Mouse (Mus musculus) heart, postnatal 4 days (tissue): ENCODE data around the gene Slc38a7. TPM values are rescaled to one million over a fixed set of nuclear protein-coding genes. Genes with fewer than 3 reads are reported as not detected.
A peak's percentile ranks its signal among the peaks of the same experiment; 100 is the strongest.
"Not testable (repeated sequence)": the region's sequence is repeated elsewhere in the genome, so short reads cannot be mapped to it uniquely, and the experiment has no call there.

Experiments used
- DNase-seq: peaks from one replicate; pipeline ENCODE4 v3.0.0; 2021
- total RNA-seq, 2 experiments: library from RNA; stranded (reverse); gene quantifications; 2 replicates each; pipeline ENCODE4 v1.2.3; 2021

The Slc38a7 gene
- total RNA-seq, result 1 to 10 TPM; 7.5 to 7.9 TPM

DNA sequence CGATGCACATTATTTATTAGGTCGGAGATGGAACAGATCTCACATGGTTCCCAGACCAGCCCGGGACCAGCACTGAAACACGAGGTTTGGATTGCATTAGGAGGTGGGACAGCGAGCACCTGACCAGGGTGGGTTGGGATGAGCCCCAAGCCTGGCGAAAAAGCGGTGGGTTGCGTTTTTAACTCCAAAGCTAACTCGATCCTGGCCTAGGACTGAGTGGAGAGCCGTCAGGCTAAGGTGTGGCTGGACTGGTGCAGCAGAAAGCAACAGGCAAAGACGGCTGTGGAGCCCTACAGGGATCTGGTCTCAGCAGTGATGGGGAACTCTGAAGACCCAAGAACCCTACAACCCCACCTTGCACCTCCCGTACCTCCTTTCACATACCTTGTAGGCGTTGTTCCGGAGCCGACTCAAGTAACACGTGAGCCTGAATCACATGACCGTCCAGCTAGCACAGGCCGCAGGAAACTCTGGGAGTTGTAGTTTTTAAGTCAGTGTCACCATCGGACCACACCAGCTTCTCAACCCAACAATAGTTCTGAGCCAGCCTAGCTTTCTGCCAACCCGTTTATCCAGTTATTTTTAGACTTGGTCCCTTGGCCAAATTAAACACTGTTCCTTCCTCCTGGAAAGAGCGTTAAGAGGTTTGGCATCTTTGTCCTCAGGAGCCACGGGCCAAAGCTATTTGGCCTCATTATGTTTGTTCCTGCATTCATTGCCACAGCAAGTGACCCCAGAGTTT is at the start of gene Slc38a7:
Slc38a7 (minus strand) TSS at position 438 of the 742 bp plus-strand sequence.
- DNase-seq, result peak; percentile 70

DNA sequence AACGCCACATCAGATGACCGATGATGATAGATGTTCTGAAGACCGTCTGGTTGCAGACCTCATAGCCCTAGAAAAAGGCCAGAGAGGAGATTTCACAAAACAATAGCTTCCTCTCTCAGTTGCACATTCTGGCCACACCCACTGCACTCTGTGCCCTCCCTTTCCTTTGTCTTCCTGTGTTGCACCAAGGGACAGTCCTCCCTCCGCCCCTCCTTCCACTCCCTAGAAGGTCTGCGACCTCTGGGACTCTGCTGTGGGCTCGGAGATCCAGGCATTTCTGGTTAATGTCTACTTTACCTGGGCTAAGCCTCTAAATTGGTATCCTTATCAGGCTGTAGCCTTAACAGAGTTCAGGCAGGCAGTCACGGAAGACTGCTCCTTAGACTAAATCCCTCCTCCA is 48.5 kb upstream of the Slc38a7 start:
- DNase-seq, result no peak

DNA sequence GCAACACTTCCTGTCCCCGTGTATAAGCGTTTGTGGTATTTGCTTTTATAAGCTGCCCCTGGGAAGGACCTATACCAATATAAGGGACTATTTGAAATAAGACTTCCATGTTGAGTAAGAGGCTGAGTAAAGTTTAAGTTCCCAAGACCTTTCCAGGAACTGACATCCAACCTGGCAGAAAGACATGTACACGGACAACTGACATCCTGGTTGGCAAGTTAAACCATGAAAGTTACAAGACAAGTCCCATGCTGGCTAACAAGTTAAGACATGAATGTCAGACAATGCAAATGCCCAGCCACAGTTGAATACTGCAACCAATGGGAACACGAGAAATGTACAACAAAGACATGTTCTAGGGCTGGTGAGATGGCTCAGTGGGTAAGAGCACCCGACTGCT is 40.4 kb upstream of the Slc38a7 start:
- DNase-seq, result no peak

DNA sequence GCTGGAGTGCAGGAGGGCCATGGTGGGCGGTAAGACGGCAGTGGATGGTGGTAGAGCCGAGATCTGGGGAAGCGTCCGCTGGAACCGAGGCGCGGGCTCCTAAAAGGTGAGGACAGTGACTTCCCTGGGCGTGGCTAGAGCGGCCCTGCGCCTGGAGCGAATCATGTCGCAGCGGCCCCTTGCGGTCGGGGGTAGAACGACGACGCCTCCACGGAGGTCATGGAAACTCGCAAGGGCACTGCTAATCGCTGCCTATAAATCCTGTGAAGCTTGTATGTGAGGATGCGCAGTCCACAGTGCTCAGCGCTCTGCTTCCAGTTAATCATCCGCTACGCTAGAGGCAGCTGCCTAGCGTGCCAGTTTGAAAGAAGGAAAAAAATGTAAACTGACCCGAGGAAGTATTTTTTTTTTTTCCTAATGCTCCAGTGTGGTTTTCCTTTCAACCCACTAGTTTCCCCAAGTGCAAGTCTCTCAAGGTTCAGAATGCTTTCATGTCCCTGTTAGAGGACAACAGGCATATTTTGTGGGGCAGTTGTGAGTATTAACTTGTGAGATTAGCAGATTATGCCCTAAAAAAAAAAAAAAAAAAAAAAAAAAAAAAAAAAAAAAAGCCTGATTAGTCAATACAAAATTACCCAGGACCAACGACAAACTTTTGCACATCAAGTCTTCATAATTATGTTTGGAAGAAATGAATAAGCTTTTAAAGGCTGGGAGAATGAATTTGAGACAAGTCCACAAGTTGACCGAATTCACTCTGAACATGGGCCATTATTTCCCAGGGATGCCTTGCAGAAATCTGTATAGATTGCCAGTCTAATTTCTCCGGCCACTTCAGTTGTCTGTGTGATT is 35.2 kb upstream of the Slc38a7 start, which contains the start of gene Got2:
Got2 (minus strand) TSS at position 263 of the 852 bp plus-strand sequence.
- DNase-seq, result peak; percentile 94

DNA sequence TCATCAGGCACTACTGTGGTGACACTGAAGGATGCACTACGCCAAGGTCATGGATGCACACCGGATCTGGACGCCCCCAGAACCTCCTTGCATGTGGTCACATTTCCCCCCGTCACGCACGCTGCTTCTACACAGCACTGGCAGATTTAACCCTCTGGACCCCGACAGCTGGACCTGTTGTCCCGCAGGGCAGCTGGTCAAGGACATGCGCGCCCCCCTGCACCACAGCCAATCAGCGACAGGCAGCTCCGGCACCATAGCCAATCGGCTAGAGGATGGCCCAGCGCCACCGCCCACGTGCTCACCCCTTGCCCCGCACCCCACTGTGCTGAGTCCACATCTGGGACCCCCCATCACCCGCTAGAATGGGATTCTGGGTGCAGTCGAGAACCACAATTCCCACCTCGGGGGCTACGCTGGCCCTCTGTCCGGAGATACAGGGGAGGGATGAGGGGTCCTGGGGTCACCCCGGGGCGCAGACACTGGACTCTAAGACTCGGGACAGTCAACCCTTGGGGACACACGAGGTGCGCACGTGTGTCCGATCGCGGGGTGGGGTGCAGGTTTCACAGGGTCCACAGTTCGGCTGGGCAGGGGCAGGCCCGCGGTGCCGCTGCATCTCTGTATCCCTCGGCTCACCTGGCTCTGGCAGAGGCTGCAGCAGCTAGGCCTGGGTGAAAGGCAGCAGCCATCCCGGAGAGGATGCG is 34.4 kb upstream of the Slc38a7 start:
- DNase-seq, result peak; percentile 92

DNA sequence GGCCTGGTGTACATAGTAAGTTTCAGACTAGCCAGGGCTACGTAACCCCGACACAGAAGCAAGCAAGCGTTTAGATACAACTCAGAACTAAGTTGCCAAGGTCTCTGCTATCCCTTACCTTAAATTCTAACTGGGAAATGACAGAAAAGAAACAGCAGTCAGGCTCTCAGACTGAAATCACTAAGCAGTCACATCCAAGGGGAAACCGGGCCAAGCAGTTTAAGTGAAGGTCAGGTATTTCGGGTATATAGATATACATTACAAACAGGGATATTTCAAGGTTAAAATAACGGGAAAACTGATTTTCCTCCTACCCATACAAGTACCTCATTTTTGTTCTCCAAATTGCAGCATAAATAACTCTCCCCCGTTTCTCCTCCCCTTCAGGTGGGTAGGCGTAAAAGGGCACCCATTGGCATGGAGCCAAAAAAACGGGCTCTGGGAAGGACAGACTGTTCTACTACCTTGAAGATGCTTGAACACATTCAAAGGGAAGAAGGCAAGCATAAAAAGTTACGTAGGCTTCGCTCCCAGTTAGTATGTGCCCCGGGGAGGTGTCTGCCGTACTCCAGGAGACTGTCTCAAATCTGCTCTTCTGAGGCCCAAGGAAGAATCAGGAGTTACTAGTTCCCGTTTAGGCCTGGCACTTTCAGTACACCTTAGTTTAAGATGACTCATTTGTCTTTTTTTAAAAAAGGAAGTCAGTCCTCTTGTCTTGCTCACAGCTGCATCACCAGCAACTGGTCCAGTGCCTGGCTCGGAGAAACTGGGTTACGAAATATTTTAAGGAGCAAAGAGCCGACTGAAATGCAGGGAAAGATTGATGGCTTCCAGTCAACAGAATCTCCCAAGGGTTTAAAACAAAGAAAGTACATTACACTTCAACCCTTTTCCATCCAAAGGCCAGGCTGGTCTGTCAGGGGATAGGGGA is 33.6 kb upstream of the Slc38a7 start:
- peak; percentile 62 for DNase-seq

DNA sequence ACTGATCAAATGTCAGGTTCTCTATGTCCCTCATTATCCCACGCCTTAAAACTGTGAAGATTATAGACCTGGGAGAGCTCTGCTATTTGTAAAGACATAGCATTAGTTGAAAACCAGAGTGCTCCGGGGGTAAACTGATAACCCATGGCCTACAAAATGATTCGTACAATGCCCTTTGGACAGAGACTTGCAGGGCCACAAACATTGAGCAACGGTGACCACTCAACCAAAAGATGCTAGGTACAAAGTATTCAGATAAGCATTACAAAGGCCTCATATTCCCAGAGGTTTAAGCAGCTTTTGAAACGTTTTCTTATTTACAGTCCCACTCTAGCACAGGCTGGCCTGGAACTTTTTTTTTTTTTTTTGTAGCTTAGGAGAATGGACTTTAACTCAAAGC is 32.6 kb upstream of the Slc38a7 start:
- DNase-seq, result no peak

DNA sequence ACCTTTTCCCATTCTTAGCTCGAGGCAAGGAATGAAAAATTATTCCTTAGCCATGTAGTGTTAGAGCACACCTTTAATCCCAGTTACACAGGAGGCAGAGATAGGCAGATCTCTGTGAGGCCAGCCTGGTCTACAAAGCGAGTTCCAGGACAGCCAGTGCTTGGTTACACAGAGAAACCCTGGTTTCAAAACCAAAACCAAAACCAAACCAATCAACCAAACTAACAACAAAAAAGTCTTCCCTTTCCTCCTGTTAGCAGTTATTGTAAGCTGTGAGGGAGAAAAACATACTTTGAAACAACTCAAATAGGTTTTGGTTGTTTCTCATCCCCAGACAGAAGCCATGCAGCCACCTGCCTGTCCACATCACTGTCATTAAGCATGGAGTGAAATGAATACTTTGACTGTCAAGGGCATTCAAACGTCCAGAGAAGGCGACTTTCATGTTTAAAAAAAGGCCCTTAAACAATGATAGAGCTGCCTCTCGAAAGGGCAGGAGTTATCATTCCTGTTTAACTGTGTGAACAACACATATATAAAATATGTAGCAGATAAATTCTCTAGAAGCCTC is 32.0 kb upstream of the Slc38a7 start:
- DNase-seq, result no peak

DNA sequence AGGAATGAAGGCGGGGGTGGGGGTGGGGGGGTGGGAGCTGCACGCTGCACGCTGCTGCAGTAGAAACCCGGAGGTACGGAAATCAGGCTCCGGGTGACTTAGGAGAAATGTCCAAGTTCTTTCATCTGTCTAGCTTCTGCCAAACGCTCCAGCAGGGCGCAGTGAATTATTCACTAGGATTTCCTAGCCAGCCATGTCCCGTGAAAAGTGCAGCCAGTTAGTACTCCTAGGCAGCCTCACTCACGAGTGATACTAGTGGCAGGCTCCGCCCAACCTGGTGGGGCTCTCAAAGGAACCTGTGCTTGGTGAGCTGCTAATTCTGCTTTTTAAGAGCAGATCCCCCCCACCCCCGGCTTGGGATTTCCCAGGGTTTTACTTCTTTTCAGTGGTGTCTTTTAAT is 31.2 kb upstream of the Slc38a7 start:
- DNase-seq, result no peak

DNA sequence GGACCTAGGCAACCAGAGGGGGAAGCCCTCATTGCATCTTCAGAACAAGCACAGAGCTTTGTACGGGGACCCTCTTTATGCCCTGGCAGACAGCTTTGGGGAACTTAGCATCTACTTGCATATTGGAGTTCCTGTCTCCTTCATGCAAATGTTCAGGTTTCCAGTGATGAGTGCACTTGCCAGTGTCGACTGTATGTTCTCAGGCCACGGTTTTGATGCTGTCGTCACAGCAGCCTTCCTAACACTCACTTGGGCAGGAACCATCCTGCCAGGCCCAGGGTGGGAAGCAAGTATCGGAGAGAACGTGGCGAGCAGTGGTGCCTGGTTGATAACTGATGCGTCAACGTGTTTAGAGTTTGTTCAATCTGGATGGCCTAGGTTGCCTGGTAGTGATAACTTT is 28.9 kb upstream of the Slc38a7 start:
- DNase-seq, result no peak

DNA sequence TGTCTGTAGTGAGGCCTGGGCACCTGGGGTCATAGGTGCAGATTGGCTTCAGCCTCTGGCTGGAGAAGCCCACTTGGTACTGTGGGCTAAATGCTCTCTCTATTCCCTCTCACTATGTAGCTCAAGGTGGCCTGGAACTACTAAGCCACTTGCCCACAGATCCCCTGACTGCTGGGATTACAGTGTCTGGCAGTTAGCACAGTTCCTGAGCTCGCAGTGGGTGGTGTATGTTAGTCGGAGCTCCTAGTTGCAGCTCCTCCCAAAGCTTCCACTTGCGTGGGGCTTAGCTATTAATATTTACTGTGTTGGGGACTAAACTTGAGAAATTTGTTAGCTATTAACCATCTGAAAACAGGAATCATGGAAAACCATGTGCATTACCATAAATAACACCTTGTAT is 28.2 kb upstream of the Slc38a7 start:
- DNase-seq, result no peak

DNA sequence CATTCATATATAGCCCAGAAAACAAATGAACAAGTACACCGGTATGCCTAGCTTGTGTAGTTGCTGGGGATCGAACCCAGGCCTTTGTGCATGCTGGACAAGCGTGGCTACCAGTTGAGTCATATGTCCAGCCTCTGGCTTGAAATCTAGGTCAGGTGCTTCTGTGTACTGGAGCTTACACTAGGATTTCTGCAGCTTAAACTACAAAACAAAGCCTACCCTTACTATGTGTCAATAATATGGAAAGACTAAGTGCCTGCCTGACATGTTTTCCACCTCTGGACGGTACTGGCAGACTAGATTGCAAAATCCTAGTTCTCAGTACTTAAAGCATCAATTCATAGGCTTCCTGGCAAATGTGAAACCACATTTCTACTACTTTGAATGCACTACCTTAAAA is 26.5 kb upstream of the Slc38a7 start:
- no peak for DNase-seq

DNA sequence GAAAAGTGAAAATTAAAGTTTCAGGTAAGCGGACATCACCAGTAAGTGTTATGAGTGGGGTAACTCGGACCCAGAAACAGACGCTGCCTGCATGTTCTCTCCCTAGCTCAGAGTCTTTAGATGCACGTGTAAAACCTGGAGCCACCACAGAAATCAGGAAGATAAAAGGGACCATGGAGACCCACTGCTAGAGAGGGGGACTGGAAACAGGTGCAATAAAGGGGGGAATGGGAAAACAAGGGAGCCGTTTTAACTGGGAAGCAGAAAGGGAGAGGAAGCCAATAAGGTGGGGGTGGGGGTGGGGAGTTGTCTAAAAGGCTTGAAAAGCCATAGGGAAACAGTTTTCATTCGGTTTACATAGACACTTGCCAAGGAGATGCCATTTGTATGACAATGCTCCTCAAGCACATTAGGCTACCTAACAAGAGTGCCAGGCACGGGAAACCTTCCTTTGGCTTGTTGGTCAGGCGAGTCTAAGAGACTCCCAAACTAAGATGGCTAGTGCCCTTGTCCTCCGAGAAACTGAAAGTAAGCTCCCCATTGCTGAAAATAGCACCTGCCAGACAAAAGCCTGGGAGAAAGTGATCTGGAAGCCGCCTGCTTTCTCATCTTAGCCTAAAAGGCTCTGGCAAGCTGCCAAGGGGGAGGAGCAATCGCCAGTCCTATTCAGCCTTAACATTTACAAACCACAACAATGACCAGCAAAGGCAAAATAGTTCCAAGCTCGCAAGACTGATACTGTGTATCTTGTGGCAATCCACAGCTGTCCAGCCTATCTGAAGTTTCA is 25.0 kb upstream of the Slc38a7 start:
- DNase-seq, result peak; percentile 75

DNA sequence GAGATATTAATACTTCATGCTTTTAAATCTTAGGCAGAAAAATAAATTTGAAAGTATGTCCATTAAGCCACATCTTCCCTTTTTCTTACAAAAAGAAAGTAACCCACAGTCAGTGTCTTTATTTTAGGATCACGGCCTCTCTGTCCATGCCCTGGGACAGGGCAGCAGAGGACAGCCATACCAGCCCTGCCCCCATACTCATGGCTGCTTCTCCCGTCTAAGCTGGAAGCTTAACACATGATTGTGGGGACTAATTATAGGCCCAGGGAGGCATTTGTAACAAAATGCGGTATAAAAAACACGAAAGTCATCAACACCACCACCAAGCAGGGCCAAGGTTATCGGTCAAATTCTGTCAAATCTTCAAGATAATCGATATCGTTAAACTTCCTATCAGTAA is 21.9 kb upstream of the Slc38a7 start:
- DNase-seq, result peak; percentile 41

DNA sequence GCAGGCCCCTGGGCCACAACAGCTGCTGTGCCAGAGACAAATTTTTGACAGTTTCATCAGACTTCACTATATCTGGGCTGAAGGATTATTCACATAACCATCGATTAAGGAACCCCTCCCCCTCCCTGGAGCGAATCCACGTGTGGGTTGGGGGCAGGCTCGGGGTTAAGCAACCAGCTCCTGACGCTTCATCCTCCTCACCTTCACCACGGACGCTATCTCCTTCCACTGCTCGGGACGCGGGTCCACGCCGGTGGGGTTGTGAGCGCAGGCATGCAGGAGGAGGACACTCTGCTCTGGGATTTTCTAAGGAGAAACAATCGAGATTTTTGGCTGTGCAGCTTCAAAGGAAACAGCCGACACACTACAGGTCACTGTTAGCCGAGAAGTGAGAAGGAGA is 18.4 kb upstream of the Slc38a7 start:
- DNase-seq, result no peak

DNA sequence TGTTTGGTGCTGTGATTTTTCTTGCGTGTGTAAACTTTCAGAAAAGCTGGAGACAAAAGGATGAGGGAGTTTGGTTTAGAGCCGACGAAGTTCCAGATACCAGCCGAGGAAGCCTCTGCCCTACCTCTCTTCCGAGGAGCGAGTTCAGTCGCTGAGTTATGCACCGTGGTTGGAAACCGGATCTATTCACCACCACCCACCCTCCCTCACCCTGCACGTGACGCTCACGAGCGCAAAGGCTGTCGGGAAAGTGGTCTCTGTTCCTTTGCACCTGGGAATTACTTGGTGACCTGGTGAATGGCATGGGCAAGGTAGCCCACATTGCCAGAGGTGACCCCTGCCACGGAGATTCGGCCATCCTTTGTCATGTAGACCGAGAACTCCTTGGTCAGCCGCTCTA is 11.5 kb upstream of the Slc38a7 start:
- not testable (repeated sequence) for DNase-seq

DNA sequence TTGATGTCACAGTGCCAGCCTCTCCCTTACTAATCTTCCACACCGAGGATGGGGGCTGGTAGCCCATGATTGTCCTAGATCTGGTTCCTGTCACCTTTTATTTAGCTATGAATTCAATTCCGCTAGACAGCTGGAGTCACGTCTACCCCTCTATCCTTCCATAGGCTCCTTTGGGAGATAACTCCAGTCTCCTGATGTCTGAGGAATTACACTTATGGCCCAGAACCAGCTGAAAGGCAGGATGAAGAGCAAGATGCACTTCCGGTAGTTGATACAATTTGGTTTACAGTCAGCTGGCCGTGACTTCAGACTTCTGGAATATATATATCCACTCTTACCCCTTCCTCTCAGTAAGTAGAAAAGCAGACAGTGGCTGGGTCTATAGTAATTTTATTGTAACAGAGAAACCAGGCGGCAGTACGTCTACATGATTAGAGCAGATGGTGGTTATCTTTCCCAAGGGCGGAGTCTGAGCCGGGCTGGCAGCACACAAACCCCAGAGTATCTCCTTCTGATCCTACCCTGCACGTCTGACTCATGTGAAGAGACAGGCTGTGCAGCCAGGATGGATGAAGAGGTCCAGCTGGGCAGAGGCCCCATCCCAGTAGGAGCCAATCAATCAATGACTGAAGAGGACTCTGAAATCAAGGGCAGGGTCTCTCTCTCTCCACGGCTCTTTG is 10.6 kb upstream of the Slc38a7 start:
- DNase-seq, result not testable (repeated sequence)

DNA sequence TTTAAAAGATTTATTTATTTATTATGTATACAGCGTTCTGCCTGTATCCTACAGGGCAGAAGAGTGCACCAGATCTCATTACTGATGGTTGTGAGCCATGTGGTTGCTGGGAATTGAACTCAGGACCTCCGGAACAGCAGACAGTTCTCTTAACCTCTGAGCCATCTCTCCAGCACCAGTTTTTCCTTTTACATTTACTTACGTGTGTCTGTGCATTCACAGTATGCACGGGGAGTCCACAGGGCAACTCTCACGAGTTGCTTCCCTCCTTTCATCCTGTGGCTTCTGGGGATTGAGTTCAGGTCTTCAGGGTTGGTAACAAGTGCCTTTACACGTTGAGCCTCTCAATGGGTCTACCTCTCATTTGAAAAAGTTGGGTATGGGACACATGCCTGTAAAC is 835 bp upstream of the Slc38a7 start:
- no peak for DNase-seq

DNA sequence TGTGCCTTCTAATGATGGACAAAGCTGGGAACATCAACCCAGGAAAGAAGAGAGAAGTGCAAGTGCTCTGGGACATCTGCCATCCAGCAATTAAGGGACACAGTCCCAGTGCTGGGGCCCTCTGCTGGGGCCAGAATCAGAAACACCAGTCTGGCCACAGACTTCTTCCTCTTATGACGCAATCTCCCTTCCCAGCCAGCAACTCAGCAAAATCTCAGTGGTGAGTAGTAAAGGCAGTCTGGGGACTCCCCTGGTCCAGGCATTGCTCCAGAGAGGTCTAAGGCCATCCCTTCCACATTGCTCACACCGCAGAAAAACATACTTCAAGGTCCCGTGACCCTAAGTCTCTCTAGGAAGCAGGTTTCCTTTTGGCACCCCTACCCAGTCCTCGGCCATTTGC is 1.0 kb downstream of the Slc38a7 start:
- peak; percentile 23 for DNase-seq

DNA sequence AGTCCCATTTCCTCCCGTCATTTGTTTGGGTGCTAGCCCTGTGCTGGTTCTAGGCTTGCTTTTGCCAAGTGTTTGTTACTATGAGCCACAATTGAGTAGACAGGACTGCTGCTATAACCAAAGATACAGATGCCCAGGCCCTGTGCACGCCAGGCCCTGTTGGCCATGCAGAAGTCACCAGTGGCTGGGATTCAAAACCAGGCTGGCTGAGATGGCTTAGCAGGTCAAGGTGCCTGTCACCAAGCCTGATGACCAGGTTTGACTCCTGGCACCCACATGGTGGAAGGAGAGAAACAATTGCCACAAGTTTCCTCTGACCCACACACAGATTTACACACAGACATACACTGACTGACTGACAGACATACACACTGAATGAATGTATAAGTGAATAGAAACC is 3.0 kb downstream of the Slc38a7 start:
- DNase-seq, result no peak
